Mouse (Mus musculus) forebrain, embryonic 11.5 days (tissue): ENCODE data around the gene Dscaml1. TPM values are rescaled to one million over a fixed set of nuclear protein-coding genes. Genes with fewer than 3 reads are reported as not detected.

Experiments
- ATAC-seq: fragments of 200-750 bp; cut with Nextera tagmentation; replicated peaks from 2 replicates; pipeline ENCODE4 v1.8.0; 2017; ENCODE audit warnings: moderate TSS enrichment; ENCODE audit not compliant: low FRiP score
- DNase-seq: peaks from one replicate; pipeline ENCODE4 v3.0.0-alpha.2; 2017; ENCODE audit warnings: low spot score
- H3K27ac ChIP-seq: fragments of 300-500 bp; sonication (generic); 2 replicates; pipeline ENCODE4 v1.5.1; 2014; ENCODE audit warnings: low read depth, low read length
- H3K27me3 ChIP-seq: fragments of 300-500 bp; sonication (generic); 2 replicates; pipeline ENCODE4 v1.6.1; 2014; ENCODE audit warnings: mild to moderate bottlenecking, low read length, mixed read lengths; ENCODE audit not compliant: control insufficient read depth, insufficient read depth
- H3K36me3 ChIP-seq: fragments of 300-500 bp; sonication (generic); 2 replicates; pipeline ENCODE4 v1.6.1; 2014; ENCODE audit warnings: mild to moderate bottlenecking, low read length, moderate library complexity, mixed read lengths; ENCODE audit not compliant: control insufficient read depth, insufficient read depth
- H3K4me1 ChIP-seq: fragments of 300-500 bp; sonication (generic); replicated peaks from 2 replicates; pipeline ENCODE4 v1.6.1; 2014; ENCODE audit warnings: low read length, mixed read lengths; ENCODE audit not compliant: control insufficient read depth, insufficient read depth
- H3K4me2 ChIP-seq: fragments of 300-500 bp; sonication (generic); 2 replicates; pipeline ENCODE4 v1.6.1; 2014; ENCODE audit warnings: low read depth, mild to moderate bottlenecking, low read length, moderate library complexity, mixed read lengths; ENCODE audit not compliant: severe bottlenecking
- H3K4me3 ChIP-seq: fragments of 300-500 bp; sonication (generic); 2 replicates; pipeline ENCODE4 v1.5.1; 2014; ENCODE audit warnings: low read depth, low read length
- H3K9ac ChIP-seq: fragments of 300-500 bp; sonication (generic); 2 replicates; pipeline ENCODE4 v1.6.1; 2014; ENCODE audit warnings: low read length
- H3K9me3 ChIP-seq: fragments of 300-500 bp; sonication (generic); 2 replicates; pipeline ENCODE4 v1.6.1; 2016; ENCODE audit warnings: low read length, mixed read lengths; ENCODE audit not compliant: control insufficient read depth
- WGBS: fragments of 180-500 bp; shearing (Covaris S2); extraction: QIAGEN DNeasy Blood & Tissue Kit; methylation state at CpG from one replicate; pipeline ENCODE4 v1.1.7; 2014; 5-methylcytosine and 5-hydroxymethylcytosine counted together
- polyA plus RNA-seq: library from polyadenylated mRNA; unstranded; fragments of >200 nt; fragmentation: Nextera tagmentation; extraction: Ambion mirVana; gene quantifications from 2 replicates; pipeline ENCODE4 v1.2.1, GENCODE M21; 2014

Gene Dscaml1
- polyA plus RNA-seq, 1 experiment from 2014 or later, result 5.4 TPM

DNA sequence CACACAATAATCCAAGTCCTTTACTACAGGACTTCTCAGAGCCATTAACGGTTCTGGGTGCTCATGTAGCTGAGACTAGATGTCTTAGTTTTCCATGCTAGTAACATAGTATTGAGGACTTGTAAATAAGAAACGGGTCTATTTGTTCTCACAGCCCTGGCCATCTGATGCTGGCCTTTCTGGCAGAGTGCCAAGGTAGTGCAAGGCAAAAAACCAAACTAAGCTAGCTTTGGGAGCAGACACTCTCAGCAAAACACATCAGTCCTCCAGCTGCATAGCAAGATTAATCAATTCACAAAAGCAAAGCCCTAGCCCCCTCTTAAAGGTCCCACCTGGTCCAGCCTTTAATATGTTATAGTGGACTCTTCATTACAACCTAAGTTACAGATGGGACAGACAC lies 206.6 kb downstream of the Dscaml1 start:
- Histone ChIP-seq H3K4me2 (no peak overlapping the region), H3K27ac (peak overlapping the region; percentile 58), H3K4me1 (peaks cover 6% of the 10 kb centered on the region), H3K9ac (0 out of 2 replicates have a peak overlapping the region, but pooled peaks have one; percentile 8), H3K27me3 (no peaks in the 10 kb centered on the region), H3K9me3 (no peaks in the 10 kb centered on the region), H3K4me3 (no peak overlapping the region), H3K36me3 (no peaks in the 10 kb centered on the region)
- ATAC-seq, result no peak
- DNase-seq, result peak; percentile 57
- WGBS, result 67% methylated on average over 2 of the region's 2 CpGs

DNA sequence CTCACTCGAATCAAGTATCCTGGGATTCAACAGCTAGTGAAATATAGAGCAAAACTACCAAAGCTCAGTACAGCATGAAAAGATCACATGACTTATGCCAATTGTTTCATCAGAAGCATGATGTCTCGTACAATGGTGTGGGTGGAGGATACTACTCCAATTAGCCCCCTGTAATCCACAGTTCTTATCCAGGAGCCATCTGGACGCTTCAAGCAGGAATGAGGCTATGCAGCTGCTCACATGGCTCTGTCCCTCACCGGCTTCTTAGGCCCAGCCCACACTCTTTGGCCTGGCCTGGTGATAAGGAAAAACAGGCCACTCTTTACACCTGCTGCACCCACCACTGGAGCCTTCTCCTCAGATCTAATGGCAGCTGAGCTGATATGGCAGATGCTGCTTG lies 208.6 kb downstream of the Dscaml1 start:
- WGBS, result 83% methylated on average over 4 of the region's 4 CpGs
- ATAC-seq, result no peak
- no peak for DNase-seq
- Histone ChIP-seq H3K4me2 (no peak overlapping the region), H3K4me3 (no peak overlapping the region), H3K36me3 (no peaks in the 10 kb centered on the region), H3K9ac (no peak overlapping the region), H3K9me3 (no peaks in the 10 kb centered on the region), H3K27me3 (no peaks in the 10 kb centered on the region), H3K4me1 (peaks cover 6% of the 10 kb centered on the region), H3K27ac (no peak overlapping the region)

DNA sequence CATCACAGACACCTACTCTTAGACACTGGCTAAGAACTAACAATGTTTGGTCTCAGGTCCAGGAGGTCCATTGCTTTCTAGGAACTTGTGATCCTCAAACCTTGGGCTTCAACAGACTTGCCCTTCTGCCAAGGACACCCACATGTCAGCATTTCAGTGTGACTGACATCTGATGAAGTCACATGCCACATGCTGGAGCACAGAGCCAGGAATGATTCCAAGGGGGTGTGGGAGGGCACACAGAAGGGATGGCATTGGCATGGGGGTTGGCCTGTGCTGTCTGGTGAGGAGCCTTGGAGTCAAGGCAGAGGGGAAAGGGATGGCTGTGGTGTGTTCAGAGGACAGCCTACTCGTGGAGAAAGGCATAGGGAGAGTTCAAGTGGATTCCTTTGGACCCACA lies 210.9 kb downstream of the Dscaml1 start:
- no peak for DNase-seq
- Histone ChIP-seq H3K4me3 (no peak overlapping the region), H3K27ac (no peak overlapping the region), H3K4me1 (peaks cover 6% of the 10 kb centered on the region), H3K36me3 (no peaks in the 10 kb centered on the region), H3K9me3 (no peaks in the 10 kb centered on the region), H3K4me2 (no peak overlapping the region), H3K27me3 (no peaks in the 10 kb centered on the region), H3K9ac (no peak overlapping the region)
- WGBS, result 80% methylated on average over 1 of the region's 1 CpGs
- no peak for ATAC-seq

DNA sequence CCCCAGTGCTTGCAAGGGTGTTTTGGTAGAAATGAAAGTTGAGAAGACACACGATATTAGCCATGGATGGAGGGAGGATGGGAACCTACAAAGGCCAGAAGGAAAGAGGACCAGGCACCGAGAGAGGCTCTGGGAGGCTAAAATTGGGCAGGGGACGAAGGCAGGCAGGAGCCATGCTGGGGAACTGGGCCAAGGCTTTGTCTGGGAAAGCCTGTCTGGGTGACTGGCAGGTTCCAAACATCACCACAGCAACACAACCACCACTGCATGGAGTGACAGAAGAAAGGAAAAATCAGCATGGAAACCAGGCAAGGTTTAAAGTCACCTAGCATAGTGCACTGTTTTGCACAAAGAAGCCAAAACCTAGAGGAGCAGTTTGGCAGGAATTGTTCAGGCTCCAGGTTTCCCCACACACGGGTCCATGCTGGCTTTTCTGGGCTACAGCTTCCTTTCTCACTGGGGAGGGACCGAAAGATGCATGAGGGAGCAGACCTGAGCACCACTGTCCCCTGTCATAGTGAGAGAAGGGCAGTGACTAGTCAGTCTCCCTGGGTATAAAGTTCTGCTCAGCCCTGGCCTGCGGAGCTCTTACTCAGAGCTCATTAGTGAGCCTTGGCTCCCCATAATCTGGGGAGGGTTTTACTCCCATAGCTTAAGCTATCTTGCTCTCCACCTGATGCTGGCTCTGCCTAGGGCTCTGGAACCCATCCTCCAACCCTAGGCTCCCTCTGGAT lies 211.9 kb downstream of the Dscaml1 start:
- H3K4me2 ChIP-seq, result no peak overlapping the region
- H3K4me3 ChIP-seq, result no peak overlapping the region
- DNase-seq, result no peak
- 83% methylated on average over 6 of the region's 6 CpGs for WGBS
- no peaks in the 10 kb centered on the region; the same call in 1 of the 2 replicates for H3K4me1 ChIP-seq
- no peaks in the 10 kb centered on the region for H3K36me3 ChIP-seq
- H3K27ac ChIP-seq, result no peak overlapping the region
- no peak overlapping the region for H3K9ac ChIP-seq
- H3K27me3 ChIP-seq, result no peaks in the 10 kb centered on the region
- no peak for ATAC-seq
- H3K9me3 ChIP-seq, result no peaks in the 10 kb centered on the region

DNA sequence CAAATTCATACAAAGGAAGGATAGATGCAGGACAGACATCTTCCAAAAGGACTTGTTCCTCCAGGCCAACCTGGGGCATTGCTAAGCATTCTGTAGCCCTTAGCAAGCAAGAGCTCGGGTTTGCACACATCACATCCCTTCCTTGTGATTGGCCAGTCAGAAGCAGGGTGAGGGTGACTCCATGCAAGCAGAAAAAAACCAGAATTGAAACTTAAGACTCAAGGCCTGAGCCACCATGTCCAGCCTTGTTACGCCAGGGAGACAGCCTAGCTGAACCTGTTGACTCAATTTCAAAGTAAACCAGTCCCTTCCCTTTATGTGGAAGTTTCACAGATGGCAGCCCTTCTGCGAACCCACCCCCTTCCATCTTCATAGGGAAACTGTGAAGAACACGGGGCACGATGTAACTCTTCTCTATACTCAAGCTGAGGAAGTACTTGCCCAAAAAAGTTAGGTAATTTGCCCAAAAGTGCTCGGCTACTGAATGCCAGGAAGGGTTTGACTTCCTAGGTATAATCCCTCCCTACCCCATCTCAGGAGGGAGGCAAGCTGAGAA lies 218.5 kb downstream of the Dscaml1 start:
- Histone ChIP-seq H3K9me3 (no peaks in the 10 kb centered on the region), H3K27me3 (no peaks in the 10 kb centered on the region; the same call in none of the 2 replicates), H3K4me3 (no peak overlapping the region), H3K9ac (no peak overlapping the region), H3K36me3 (no peaks in the 10 kb centered on the region), H3K4me2 (no peak overlapping the region), H3K27ac (no peak overlapping the region), H3K4me1 (0 out of 2 replicates have a peak, but pooled peaks cover 2% of the 10 kb centered on the region)
- no peak for ATAC-seq
- WGBS, result 72% methylated on average over 6 of the region's 6 CpGs
- no peak for DNase-seq

DNA sequence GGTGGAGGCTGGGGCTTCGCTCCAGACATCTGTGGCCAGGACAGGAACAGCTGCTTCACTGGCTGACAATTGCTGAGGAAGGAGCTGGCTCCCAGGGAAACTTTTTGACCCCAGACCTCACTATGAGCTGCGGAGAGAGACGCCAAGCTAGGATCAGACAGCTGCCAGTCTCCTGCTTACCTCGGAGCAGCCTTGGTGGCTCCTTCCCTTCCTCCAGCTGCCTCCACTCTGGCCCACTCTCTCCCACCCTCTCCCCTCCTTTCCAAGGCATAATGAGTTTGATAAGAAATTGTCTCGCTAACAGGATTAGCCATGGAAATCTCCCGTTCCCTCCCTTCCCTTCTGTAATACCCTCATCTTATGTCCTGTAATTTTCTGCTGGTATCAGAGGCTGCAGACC lies 219.1 kb downstream of the Dscaml1 start:
- Histone ChIP-seq H3K9me3 (no peaks in the 10 kb centered on the region), H3K9ac (no peak overlapping the region), H3K4me3 (no peak overlapping the region), H3K27ac (no peak overlapping the region), H3K4me2 (no peak overlapping the region), H3K4me1 (0 out of 2 replicates have a peak, but pooled peaks cover 2% of the 10 kb centered on the region), H3K36me3 (no peaks in the 10 kb centered on the region), H3K27me3 (no peaks in the 10 kb centered on the region; the same call in none of the 2 replicates)
- 32% methylated on average over 6 of the region's 6 CpGs for WGBS
- ATAC-seq (no peak), DNase-seq (no peak)

DNA sequence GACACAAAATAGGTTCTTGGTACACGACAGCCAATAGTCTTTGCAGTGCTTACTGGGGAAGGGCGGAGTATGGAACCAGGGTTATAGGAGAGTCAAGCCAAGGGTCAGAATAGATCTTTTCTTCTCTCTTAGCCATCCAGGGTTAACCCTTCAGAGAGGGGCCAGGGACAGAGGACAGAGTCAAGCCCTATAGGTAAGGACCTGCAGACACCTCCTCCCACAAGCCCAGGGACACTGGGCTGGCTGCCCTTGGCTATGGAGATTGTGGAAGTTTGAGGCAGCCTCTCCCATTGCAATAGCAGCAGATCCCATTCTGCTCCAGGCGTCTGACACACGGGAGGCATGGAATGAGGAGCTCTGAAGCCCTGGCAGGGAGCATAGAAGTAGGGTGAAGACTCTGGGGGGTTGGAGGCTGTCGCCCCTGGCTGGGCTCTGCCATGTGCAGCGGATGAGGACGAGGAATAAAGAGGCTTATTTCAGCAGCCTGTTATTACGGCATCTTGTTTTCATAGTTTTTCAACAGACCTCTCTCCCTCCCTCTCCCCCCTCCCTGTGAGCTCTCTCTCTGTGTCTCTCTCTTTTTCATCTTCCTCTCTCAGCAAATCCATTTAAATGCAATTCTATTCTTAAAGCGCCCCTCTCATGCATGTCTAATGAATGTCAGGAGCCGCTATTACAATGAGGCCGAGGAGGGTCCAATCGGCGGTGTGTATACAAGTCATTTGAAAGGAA lies 224.8 kb downstream of the Dscaml1 start:
- H3K36me3 ChIP-seq, result no peaks in the 10 kb centered on the region
- DNase-seq (peak; percentile 65), ATAC-seq (peak; percentile 86)
- peaks cover 16% of the 10 kb centered on the region; the same call in 1 of the 2 replicates for H3K4me1 ChIP-seq
- no peaks in the 10 kb centered on the region; the same call in none of the 2 replicates for H3K27me3 ChIP-seq
- H3K27ac ChIP-seq, result peak overlapping the region; percentile 92
- peak overlapping the region; percentile 52 for H3K9ac ChIP-seq
- no peak overlapping the region for H3K4me3 ChIP-seq
- H3K9me3 ChIP-seq, result no peaks in the 10 kb centered on the region
- 19% methylated on average over 13 of the region's 13 CpGs for WGBS
- H3K4me2 ChIP-seq, result peak overlapping the region; percentile 32

DNA sequence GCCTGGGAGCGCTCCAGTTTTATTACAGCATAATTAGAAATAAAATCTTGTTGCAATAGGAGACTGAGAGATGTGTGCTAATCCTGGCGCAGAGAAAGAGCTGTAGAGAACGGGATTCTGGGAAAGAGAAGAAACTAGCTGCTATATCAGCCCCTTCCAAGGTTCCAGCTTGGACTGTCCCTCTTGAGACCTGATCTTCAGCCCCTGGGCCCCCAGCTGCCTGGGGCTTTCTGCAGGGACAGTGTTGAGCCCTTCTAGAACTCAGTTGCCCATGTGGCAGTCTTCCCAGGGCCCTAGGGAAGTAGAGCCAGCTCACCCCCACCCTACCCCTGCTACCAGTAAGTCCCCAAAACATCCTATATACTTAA lies 225.4 kb downstream of the Dscaml1 start:
- Histone ChIP-seq H3K9ac (peak overlapping the region; percentile 1; the same call in 1 of the 2 replicates), H3K4me2 (no peak overlapping the region; the same call in 1 of the 2 replicates), H3K9me3 (no peaks in the 10 kb centered on the region), H3K4me1 (peaks cover 20% of the 10 kb centered on the region), H3K27ac (peak overlapping the region; percentile 92), H3K4me3 (no peak overlapping the region), H3K36me3 (no peaks in the 10 kb centered on the region), H3K27me3 (no peaks in the 10 kb centered on the region; the same call in none of the 2 replicates)
- DNase-seq (no peak), ATAC-seq (peak; percentile 66)
- 23% methylated on average over 3 of the region's 3 CpGs for WGBS
